Mouse (Mus musculus) left cerebral cortex, postnatal 25 days (tissue): ENCODE measurements around the gene Trim24. TPM values are rescaled to one million over a fixed set of nuclear protein-coding genes. Genes with fewer than 3 reads are reported as not detected.

Experiments
- DNase-seq, 2 experiments: peaks; one replicate each; pipeline ENCODE4 v3.0.0; 2022; ENCODE audit warnings: low spot score in 2 of 2, mixed read lengths in 1 of 2
- intact Hi-C: fragments of 180-260 bp; cut with DNase I; formaldehyde crosslinking; loops from one replicate; pipeline ENCODE4 v1.15.1; 2025
- total RNA-seq, 2 experiments: library from RNA; stranded (reverse); gene quantifications; 2 replicates each; pipeline ENCODE4 v1.2.3; 2021

The Trim24 gene
- total RNA-seq, 2 experiments from 2014 or later, result 27.0 to 31.9 TPM

GRCm38 (mm10) chr6:38012829-38013228, 142.2 kb downstream of the Trim24 start:
- DNase-seq, result no peak
- intact Hi-C loops, result no loop called here

Other genes with a start within 250 kb of the Trim24 start
- under 1 TPM; 0.16 to 0.18 TPM for gene Svopl, start 176.2 kb downstream of the Trim24 start, total RNA-seq
- not detected for gene Tmem213, start 238.4 kb downstream of the Trim24 start, total RNA-seq